Mouse (Mus musculus) bone marrow macrophage, adult 2 months (primary cell): Measurements from ENCODE around the gene Fgfr2. TPM values are rescaled to one million over a fixed set of nuclear protein-coding genes. Genes with fewer than 3 reads are reported as not detected.

Experiments
- H3K27ac ChIP-seq: 2 replicates; pipeline ENCODE4 v1.5.1; 2012; ENCODE audit warnings: low read depth, low read length; ENCODE audit not compliant: insufficient read depth
- H3K4me1 ChIP-seq: 2 replicates; pipeline ENCODE4 v1.6.1; 2012; ENCODE audit warnings: low read length; ENCODE audit not compliant: control insufficient read depth, insufficient read depth
- H3K4me3 ChIP-seq: 2 replicates; pipeline ENCODE4 v1.5.1; 2012; ENCODE audit warnings: mild to moderate bottlenecking, low read length, moderate library complexity; ENCODE audit not compliant: insufficient read depth
- CTCF ChIP-seq: IDR thresholded peaks from 2 replicates; pipeline ENCODE4 v1.5.1; 2012; ENCODE audit warnings: low read depth, mild to moderate bottlenecking, low read length, moderate library complexity
- POLR2A ChIP-seq: IDR thresholded peaks from 2 replicates; pipeline ENCODE4 v1.6.1; 2012; ENCODE audit warnings: mild to moderate bottlenecking, low read depth, low read length, borderline replicate concordance
- polyA plus RNA-seq: library from polyadenylated mRNA; stranded (reverse); fragments of >200 nt; gene quantifications from 2 replicates; pipeline ENCODE4 v1.2.4, GENCODE M21; 2012; ENCODE audit not compliant: missing spikeins, insufficient read depth, insufficient read length

Gene Fgfr2
- polyA plus RNA-seq, 1 experiment = 0.27 TPM

- no peak overlapping the region for H3K27ac ChIP-seq
- no peaks in the 10 kb centered on the region for H3K4me1 ChIP-seq
- no peak overlapping the region for H3K4me3 ChIP-seq
- TF ChIP-seq CTCF (no peak), POLR2A (no peak)
Observed at GRCm38 (mm10) chr7:131669326-131669725, 1453.8 kb downstream of the Fgfr2 start.

- no peak overlapping the region for H3K4me3 ChIP-seq
- H3K27ac ChIP-seq = no peak overlapping the region
- TF ChIP-seq CTCF (no peak), POLR2A (no peak)
- H3K4me1 ChIP-seq = no peaks in the 10 kb centered on the region
Observed at GRCm38 (mm10) chr7:131660726-131661125, 1462.4 kb downstream of the Fgfr2 start.

DNA sequence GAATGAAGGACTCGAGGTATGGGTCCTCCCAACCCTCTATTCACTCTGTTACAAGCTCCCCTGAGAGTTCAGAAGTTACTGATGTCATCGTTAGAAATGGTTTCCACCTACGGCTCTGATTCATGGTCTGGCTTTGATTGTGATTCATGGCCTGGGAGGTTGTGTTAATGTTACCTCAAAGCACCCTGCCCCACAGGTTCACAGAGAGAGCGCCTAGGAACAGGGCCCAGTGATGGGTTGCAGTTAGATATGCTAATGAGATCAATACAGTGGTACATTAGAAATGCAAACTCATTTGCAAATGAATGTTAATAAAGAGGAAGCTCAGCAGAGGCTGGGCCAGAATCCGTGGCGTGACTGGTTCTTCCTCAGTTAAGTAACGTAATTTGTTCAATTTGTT is 1467.1 kb downstream of the Fgfr2 start:
- H3K4me1 ChIP-seq = no peaks in the 10 kb centered on the region
- no peak for TF ChIP-seq POLR2A
- no peak for TF ChIP-seq CTCF
- no peak overlapping the region for H3K27ac ChIP-seq
- H3K4me3 ChIP-seq = no peak overlapping the region

DNA sequence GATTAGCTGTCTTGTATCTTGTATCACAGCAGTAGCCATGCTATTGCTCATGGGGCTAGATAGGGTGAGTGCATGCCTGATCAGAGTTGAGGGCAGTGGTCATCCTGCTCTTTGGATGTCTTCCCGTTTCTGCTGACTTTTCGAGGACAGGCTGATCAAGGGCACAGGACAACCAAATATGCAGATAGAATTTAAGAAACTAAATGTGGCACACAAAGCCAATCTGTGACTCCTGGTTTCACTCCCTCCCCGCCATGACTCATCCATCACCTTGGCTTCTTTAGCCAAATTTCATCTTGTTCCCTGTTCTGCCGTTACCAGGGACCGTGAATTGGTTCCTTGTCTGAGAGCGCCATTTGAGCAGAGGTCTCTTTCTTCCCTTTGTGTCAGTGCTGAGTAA is 1469.7 kb downstream of the Fgfr2 start:
- H3K4me1 ChIP-seq = no peaks in the 10 kb centered on the region
- H3K4me3 ChIP-seq = no peak overlapping the region
- H3K27ac ChIP-seq = no peak overlapping the region
- TF ChIP-seq POLR2A (no peak), CTCF (no peak)

GRCm38 (mm10) chr7:131651921-131652694 is 1471.0 kb downstream of the Fgfr2 start:
- Histone ChIP-seq H3K27ac (no peak overlapping the region), H3K4me3 (no peak overlapping the region), H3K4me1 (no peaks in the 10 kb centered on the region)
- no peak for TF ChIP-seq POLR2A
- no peak for TF ChIP-seq CTCF

- no peak overlapping the region for H3K27ac ChIP-seq
- H3K4me1 ChIP-seq = no peaks in the 10 kb centered on the region
- no peak for TF ChIP-seq CTCF
- TF ChIP-seq POLR2A = no peak
- no peak overlapping the region for H3K4me3 ChIP-seq
Observed at GRCm38 (mm10) chr7:131650277-131650676, 1472.9 kb downstream of the Fgfr2 start.

- Histone ChIP-seq H3K4me3 (no peak overlapping the region), H3K4me1 (no peaks in the 10 kb centered on the region), H3K27ac (no peak overlapping the region)
- TF ChIP-seq CTCF (no peak), POLR2A (no peak)
Observed at GRCm38 (mm10) chr7:131648276-131648675, 1474.9 kb downstream of the Fgfr2 start.

- TF ChIP-seq POLR2A = no peak
- TF ChIP-seq CTCF = no peak
- H3K4me1 ChIP-seq = no peaks in the 10 kb centered on the region
- no peak overlapping the region for H3K27ac ChIP-seq
- H3K4me3 ChIP-seq = no peak overlapping the region
Observed at GRCm38 (mm10) chr7:131647583-131647982, 1475.6 kb downstream of the Fgfr2 start.

DNA sequence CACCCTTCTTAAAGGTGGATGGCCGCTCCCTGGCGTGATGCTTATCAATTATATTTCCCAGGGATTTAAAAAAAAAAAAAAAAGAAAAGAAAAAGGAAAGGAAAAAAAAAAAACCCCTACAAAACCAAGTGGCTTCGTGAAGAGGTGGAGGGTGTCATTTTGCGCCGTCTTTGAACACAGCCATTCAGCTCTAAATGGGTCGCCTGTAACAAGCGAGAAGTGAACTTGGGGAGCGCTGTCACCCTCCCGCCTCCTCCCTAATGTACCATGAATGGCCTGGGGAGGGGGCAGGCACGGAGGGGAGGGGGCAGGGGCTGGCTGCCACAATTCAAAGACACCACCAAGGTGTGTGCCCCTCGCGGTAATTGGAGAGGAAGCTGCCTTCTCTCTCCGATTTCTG is 1478.6 kb downstream of the Fgfr2 start:
- Histone ChIP-seq H3K4me1 (no peaks in the 10 kb centered on the region), H3K27ac (no peak overlapping the region), H3K4me3 (no peak overlapping the region)
- TF ChIP-seq POLR2A (no peak), CTCF (no peak)

DNA sequence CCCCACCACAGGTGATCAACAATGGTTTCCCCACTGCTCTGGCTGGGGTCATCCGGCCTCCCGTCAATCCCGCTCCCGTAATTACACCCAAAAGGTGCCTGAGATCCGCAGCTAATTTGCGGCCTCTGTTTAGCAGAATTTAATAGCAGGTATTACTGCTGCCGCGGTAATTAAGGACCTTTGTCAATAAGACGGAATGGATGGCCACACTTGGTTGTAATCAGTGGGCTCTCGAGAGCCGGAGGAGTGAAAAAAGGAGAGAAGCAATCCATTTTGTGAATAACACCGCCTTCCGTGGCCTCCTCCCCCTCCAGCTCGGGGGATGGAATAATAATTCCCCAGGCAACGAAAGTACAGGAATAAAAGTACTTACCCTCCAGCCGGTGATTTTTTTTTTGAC is 1479.1 kb downstream of the Fgfr2 start:
- Histone ChIP-seq H3K4me1 (no peaks in the 10 kb centered on the region), H3K27ac (no peak overlapping the region), H3K4me3 (no peak overlapping the region)
- TF ChIP-seq CTCF = no peak
- no peak for TF ChIP-seq POLR2A
